Mouse (Mus musculus) cerebellum, adult 2 months (tissue): ENCODE data around the gene Foxs1. TPM values are rescaled to one million over a fixed set of nuclear protein-coding genes. Genes with fewer than 3 reads are reported as not detected.

Source experiments
- DNase-seq, 2 experiments: peaks; one replicate each; pipeline ENCODE4 v3.0.0; 2021
- H3K27ac ChIP-seq: fragments of 200-500 bp; 2 replicates; pipeline ENCODE4 v1.5.1; 2012; ENCODE audit warnings: low read length, control low read depth, inconsistent platforms; ENCODE audit not compliant: insufficient read depth
- H3K27me3 ChIP-seq: fragments of 200-500 bp; 2 replicates; pipeline ENCODE4 v1.6.1; 2012; ENCODE audit warnings: inconsistent platforms, mild to moderate bottlenecking, low read length, moderate library complexity; ENCODE audit not compliant: control insufficient read depth, insufficient read depth
- H3K4me1 ChIP-seq: fragments of 200-500 bp; 2 replicates; pipeline ENCODE4 v1.6.1; 2011; ENCODE audit warnings: low read length; ENCODE audit not compliant: control insufficient read depth, insufficient read depth
- H3K4me3 ChIP-seq: fragments of 200-500 bp; replicated peaks from 2 replicates; pipeline ENCODE3; 2011; ENCODE audit warnings: mild to moderate bottlenecking, low read depth, low read length, control low read depth; ENCODE audit not compliant: insufficient read depth
- CTCF ChIP-seq: fragments of 200-500 bp; IDR thresholded peaks from 2 replicates; pipeline ENCODE4 v1.5.1; 2011; ENCODE audit warnings: low read depth, mild to moderate bottlenecking, control low read depth, low read length, moderate library complexity, borderline replicate concordance; ENCODE audit not compliant: insufficient read depth
- POLR2A ChIP-seq: fragments of 200-500 bp; IDR thresholded peaks from 2 replicates; pipeline ENCODE4 v1.6.1; 2011; ENCODE audit warnings: low read length, control low read depth, borderline replicate concordance; ENCODE audit not compliant: insufficient read depth
- WGBS: fragments of 180-500 bp; shearing (Covaris S2); methylation state at CpG from one replicate; pipeline ENCODE4 v1.1.7; 2018; 5-methylcytosine and 5-hydroxymethylcytosine counted together
- polyA plus RNA-seq: library from polyadenylated mRNA; depleted of rRNA; stranded (reverse); fragments of >200 nt; gene quantifications from 2 replicates; pipeline ENCODE4 v1.2.3, GENCODE M21; 2012

Foxs1 gene
- polyA plus RNA-seq, 1 experiment: 1.2 TPM

DNA sequence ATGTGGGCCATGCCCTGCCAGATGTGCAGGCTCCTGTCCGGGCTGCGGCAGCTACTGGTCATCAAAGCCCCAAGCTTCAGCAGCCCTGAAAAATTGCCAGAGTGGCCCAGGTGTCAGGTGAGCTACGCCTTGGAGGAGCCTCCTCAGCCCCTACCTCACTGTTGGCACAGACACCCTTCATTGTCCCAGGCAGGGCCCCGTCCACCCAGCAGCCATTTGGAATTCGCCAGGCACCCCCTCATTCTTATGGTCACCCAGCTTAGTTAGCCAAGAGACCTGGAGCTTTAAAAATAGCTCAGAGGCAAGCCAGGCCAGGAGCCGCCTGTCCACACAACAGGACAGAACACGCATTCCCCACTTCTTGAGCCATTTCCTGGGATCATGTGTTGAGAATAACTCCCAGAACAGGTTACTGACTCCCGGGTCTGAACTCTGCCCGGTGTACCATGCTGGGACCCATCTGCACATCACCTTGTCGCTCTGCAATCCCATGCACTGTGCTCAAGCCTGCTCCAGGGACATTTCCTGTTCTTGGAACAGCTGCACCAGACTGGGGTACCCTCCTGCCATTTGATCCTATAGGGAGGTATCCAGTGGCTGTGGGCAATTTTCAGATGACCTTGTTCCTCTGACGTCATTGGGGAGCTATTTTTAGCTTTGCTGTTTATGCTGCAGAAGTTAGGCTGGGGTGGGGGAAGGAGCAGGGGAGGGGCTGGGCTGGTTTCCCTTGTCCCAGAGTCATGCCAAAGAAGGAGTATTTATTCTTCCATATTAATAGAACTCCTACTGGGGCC, 27.8 kb downstream of the Foxs1 start:
- no peaks in the 10 kb centered on the region for H3K27me3 ChIP-seq
- no peak for DNase-seq
- peaks cover 22% of the 10 kb centered on the region for H3K4me1 ChIP-seq
- no peak overlapping the region for H3K4me3 ChIP-seq
- 20% methylated on average over 11 of the region's 11 CpGs for WGBS
- H3K27ac ChIP-seq: no peak overlapping the region
- no peak for TF ChIP-seq POLR2A
- TF ChIP-seq CTCF: no peak

GRCm38 (mm10) chr2:152904127-152904643, 28.8 kb downstream of the Foxs1 start:
- no peaks in the 10 kb centered on the region for H3K27me3 ChIP-seq
- TF ChIP-seq POLR2A: no peak
- TF ChIP-seq CTCF: no peak
- no peak overlapping the region for H3K4me3 ChIP-seq
- WGBS: 84% methylated on average over 5 of the region's 5 CpGs
- H3K27ac ChIP-seq: no peak overlapping the region
- H3K4me1 ChIP-seq: peaks cover 22% of the 10 kb centered on the region
- no peak for DNase-seq

GRCm38 (mm10) chr2:152903586-152903985, 29.4 kb downstream of the Foxs1 start:
- peaks cover 22% of the 10 kb centered on the region for H3K4me1 ChIP-seq
- DNase-seq: no peak
- TF ChIP-seq POLR2A: no peak
- no peak for TF ChIP-seq CTCF

GRCm38 (mm10) chr2:152902658-152903057, 30.4 kb downstream of the Foxs1 start:
- DNase-seq: peak in 1 of 2 experiments; percentile 37
- H3K4me1 ChIP-seq: peaks cover 21% of the 10 kb centered on the region
- 18% methylated on average over 3 of the region's 3 CpGs for WGBS
- no peak overlapping the region for H3K4me3 ChIP-seq
- TF ChIP-seq CTCF: no peak
- TF ChIP-seq POLR2A: no peak
- no peak overlapping the region for H3K27ac ChIP-seq
- no peaks in the 10 kb centered on the region for H3K27me3 ChIP-seq

More at GRCm38 (mm10) chr2:152903586-152903985, 29.4 kb downstream of the Foxs1 start:
- no peak overlapping the region for H3K4me3 ChIP-seq
- no peak overlapping the region for H3K27ac ChIP-seq
- 77% methylated on average over 4 of the region's 4 CpGs for WGBS
- no peaks in the 10 kb centered on the region for H3K27me3 ChIP-seq

- no peak for TF ChIP-seq CTCF
- TF ChIP-seq POLR2A: no peak
- Histone ChIP-seq H3K27me3 (no peaks in the 10 kb centered on the region), H3K27ac (no peak overlapping the region), H3K4me3 (no peak overlapping the region), H3K4me1 (peaks cover 8% of the 10 kb centered on the region)
- WGBS: 91% methylated on average over 15 of the region's 15 CpGs
- DNase-seq: no peak
Observed at GRCm38 (mm10) chr2:152901296-152901695, 31.7 kb downstream of the Foxs1 start.

- 84% methylated on average over 6 of the region's 6 CpGs for WGBS
- TF ChIP-seq POLR2A: no peak
- no peak for TF ChIP-seq CTCF
- Histone ChIP-seq H3K27ac (no peak overlapping the region), H3K4me3 (no peak overlapping the region), H3K4me1 (no peaks in the 10 kb centered on the region), H3K27me3 (no peaks in the 10 kb centered on the region)
- no peak for DNase-seq
Observed at GRCm38 (mm10) chr2:152899011-152899410, 34.0 kb downstream of the Foxs1 start.

- TF ChIP-seq CTCF (no peak), POLR2A (no peak)
- no peaks in the 10 kb centered on the region for H3K27me3 ChIP-seq
- no peaks in the 10 kb centered on the region for H3K4me1 ChIP-seq
- WGBS: 79% methylated on average over 3 of the region's 3 CpGs
- DNase-seq: no peak
- H3K27ac ChIP-seq: no peak overlapping the region
- H3K4me3 ChIP-seq: no peak overlapping the region
Observed at GRCm38 (mm10) chr2:152896926-152897325, 36.1 kb downstream of the Foxs1 start.

- Histone ChIP-seq H3K27ac (no peak overlapping the region), H3K27me3 (no peaks in the 10 kb centered on the region), H3K4me3 (no peak overlapping the region), H3K4me1 (no peaks in the 10 kb centered on the region)
- DNase-seq: no peak
- TF ChIP-seq CTCF: no peak
- TF ChIP-seq POLR2A: no peak
- WGBS: 72% methylated on average over 9 of the region's 9 CpGs
Observed at GRCm38 (mm10) chr2:152895834-152896233, 37.2 kb downstream of the Foxs1 start.
